Comparison of ENCODE assay signal across 22 mouse cellular contexts in genomic region chr4:104769602-104770001, GRCm38 (mm10). TPM values are rescaled to one million over a fixed set of nuclear protein-coding genes. Genes with fewer than 3 reads are reported as not detected.
DNase-seq lines count a peak whose midpoint lies in the region; ATAC-seq and TF ChIP-seq lines count a peak whose summit lies in the region.
"Had no signal": no experiment of that assay in that cellular context is flagged by ENCODE, and none has a peak within 500 bp of the region (broad histone marks: within the 10 kb centered on the region; RNA-seq: fewer than 3 reads in every experiment).

No protein-coding gene starts in this region.

- WGBS in forebrain, embryonic 14.5 days: 44% methylated on average over 8 of the region's 8 CpGs
- WGBS in forebrain, embryonic 10.5 days: 93% methylated on average over 8 of the region's 8 CpGs
- 81% methylated on average over 8 of the region's 8 CpGs for WGBS in midbrain, embryonic 13.5 days
- 92% methylated on average over 8 of the region's 8 CpGs for WGBS in midbrain, embryonic 11.5 days
- 58% methylated on average over 8 of the region's 8 CpGs for WGBS in midbrain, embryonic 15.5 days
- WGBS in midbrain, postnatal 0 days: 72% methylated on average over 8 of the region's 8 CpGs
- 73% methylated on average over 8 of the region's 8 CpGs for WGBS in midbrain, embryonic 16.5 days

- ATAC-seq in forebrain, embryonic 14.5 days: peak; percentile 52; the same call in 1 of the 2 replicates
- ATAC-seq in midbrain, embryonic 13.5 days: 0 out of 2 replicates have a peak, but pooled peaks have one; percentile 40
- ATAC-seq in midbrain, embryonic 11.5 days (ENCODE audit: low FRiP score): no peak
- peak; percentile 63; the same call in 1 of the 2 replicates for ATAC-seq in midbrain, embryonic 15.5 days (replicated peaks)
- no peak for ATAC-seq in midbrain, postnatal 0 days (ENCODE audit: low FRiP score)
- ATAC-seq in midbrain, embryonic 16.5 days: 0 out of 2 replicates have a peak, but pooled peaks have one; percentile 39
- ATAC-seq: forebrain, postnatal 0 days had no signal

- H3K36me3 ChIP-seq in forebrain, embryonic 14.5 days (ENCODE audit: control insufficient read depth, insufficient read depth, low read length): no peaks in the 10 kb centered on the region
- H3K36me3 ChIP-seq in forebrain, embryonic 10.5 days (replicated peaks): no peaks in the 10 kb centered on the region
- H3K36me3 ChIP-seq in midbrain, embryonic 13.5 days: no peaks in the 10 kb centered on the region
- H3K36me3 ChIP-seq in midbrain, embryonic 11.5 days (ENCODE audit: control insufficient read depth, insufficient read depth, low read length): no peaks in the 10 kb centered on the region
- no peaks in the 10 kb centered on the region for H3K36me3 ChIP-seq in midbrain, embryonic 15.5 days (replicated peaks)
- no peaks in the 10 kb centered on the region for H3K36me3 ChIP-seq in midbrain, postnatal 0 days (ENCODE audit: insufficient read depth, low read length)
- H3K36me3 ChIP-seq in midbrain, embryonic 16.5 days (ENCODE audit: control insufficient read depth, insufficient read depth, low read length): no peaks in the 10 kb centered on the region
- H3K36me3 ChIP-seq: embryonic facial prominence, embryonic 10.5 days; embryonic facial prominence, embryonic 12.5 days had no signal

- DNase-seq in forebrain, embryonic 14.5 days (ENCODE audit: low spot score): peak; percentile 49
- no peak for DNase-seq in forebrain, embryonic 10.5 days (ENCODE audit: extremely low spot score, low spot score)
- DNase-seq in midbrain, embryonic 11.5 days (ENCODE audit: low spot score, missing footprints): no peak
- DNase-seq in midbrain, postnatal 0 days (ENCODE audit: low spot score): no peak
- no peak for DNase-seq in right cerebral cortex, postnatal 14 days
- DNase-seq: adrenal gland, adult 2 months; adrenal gland, postnatal 10 days; adrenal gland, postnatal 25 days; cerebellum, adult 11-12 months; cerebellum, adult 2 months; cerebellum, adult 9-10 months; cerebellum, postnatal 10 days; cerebellum, postnatal 25 days; forebrain, postnatal 0 days had no signal

- peaks cover 15% of the 10 kb centered on the region for H3K4me1 ChIP-seq in forebrain, embryonic 14.5 days (ENCODE audit: control insufficient read depth, insufficient read depth, low read length)
- no peaks in the 10 kb centered on the region for H3K4me1 ChIP-seq in forebrain, embryonic 10.5 days
- peaks cover 3% of the 10 kb centered on the region; the same call in 1 of the 2 replicates for H3K4me1 ChIP-seq in midbrain, embryonic 13.5 days (replicated peaks)
- no peaks in the 10 kb centered on the region for H3K4me1 ChIP-seq in midbrain, embryonic 11.5 days (ENCODE audit: control insufficient read depth, insufficient read depth, low read length)
- 0 out of 2 replicates have a peak, but pooled peaks cover 4% of the 10 kb centered on the region for H3K4me1 ChIP-seq in midbrain, embryonic 15.5 days
- H3K4me1 ChIP-seq in midbrain, postnatal 0 days (ENCODE audit: insufficient read depth, low read length): no peaks in the 10 kb centered on the region
- H3K4me1 ChIP-seq in midbrain, embryonic 16.5 days (ENCODE audit: control insufficient read depth, insufficient read depth, low read length): peaks cover 3% of the 10 kb centered on the region; the same call in 1 of the 2 replicates
- H3K4me1 ChIP-seq: embryonic facial prominence, embryonic 10.5 days; embryonic facial prominence, embryonic 12.5 days had no signal

- H3K9ac ChIP-seq in forebrain, embryonic 14.5 days (ENCODE audit: low read length): no peak overlapping the region
- H3K9ac ChIP-seq in midbrain, embryonic 13.5 days (replicated peaks): no peak overlapping the region
- no peak overlapping the region for H3K9ac ChIP-seq in midbrain, embryonic 11.5 days (ENCODE audit: low read length)
- no peak overlapping the region for H3K9ac ChIP-seq in midbrain, embryonic 15.5 days
- H3K9ac ChIP-seq in midbrain, postnatal 0 days (replicated peaks; ENCODE audit: low read length, poor library complexity, severe bottlenecking): no peak overlapping the region
- H3K9ac ChIP-seq in midbrain, embryonic 16.5 days (ENCODE audit: low read depth, low read length): no peak overlapping the region
- H3K9ac ChIP-seq: embryonic facial prominence, embryonic 12.5 days; forebrain, postnatal 0 days had no signal

- TF ChIP-seq CTCF in midbrain, postnatal 0 days (IDR thresholded peaks at IDR 0.05): no peak

- H3K27ac ChIP-seq in forebrain, embryonic 14.5 days (ENCODE audit: low read depth, low read length): no peak overlapping the region
- H3K27ac ChIP-seq in forebrain, embryonic 10.5 days: no peak overlapping the region
- no peak overlapping the region for H3K27ac ChIP-seq in midbrain, embryonic 13.5 days
- no peak overlapping the region for H3K27ac ChIP-seq in midbrain, embryonic 11.5 days (ENCODE audit: low read depth, low read length)
- H3K27ac ChIP-seq in midbrain, embryonic 15.5 days: no peak overlapping the region
- no peak overlapping the region for H3K27ac ChIP-seq in midbrain, postnatal 0 days (ENCODE audit: low read depth, low read length)
- no peak overlapping the region for H3K27ac ChIP-seq in midbrain, embryonic 16.5 days (ENCODE audit: low read length)
- H3K27ac ChIP-seq: embryonic facial prominence, embryonic 10.5 days; embryonic facial prominence, embryonic 12.5 days had no signal

- H3K9me3 ChIP-seq in forebrain, embryonic 14.5 days (replicated peaks; ENCODE audit: control insufficient read depth, low read length): no peaks in the 10 kb centered on the region
- no peaks in the 10 kb centered on the region for H3K9me3 ChIP-seq in forebrain, embryonic 10.5 days
- H3K9me3 ChIP-seq in midbrain, embryonic 13.5 days: no peaks in the 10 kb centered on the region
- no peaks in the 10 kb centered on the region for H3K9me3 ChIP-seq in midbrain, embryonic 11.5 days (ENCODE audit: control insufficient read depth, low read length)
- H3K9me3 ChIP-seq in midbrain, embryonic 15.5 days: no peaks in the 10 kb centered on the region
- no peaks in the 10 kb centered on the region for H3K9me3 ChIP-seq in midbrain, postnatal 0 days (ENCODE audit: low read length)
- H3K9me3 ChIP-seq in midbrain, embryonic 16.5 days (replicated peaks; ENCODE audit: control insufficient read depth, low read length, poor library complexity, severe bottlenecking): no peaks in the 10 kb centered on the region
- H3K9me3 ChIP-seq: embryonic facial prominence, embryonic 10.5 days; embryonic facial prominence, embryonic 12.5 days had no signal

- H3K4me2 ChIP-seq in forebrain, embryonic 14.5 days (ENCODE audit: low read length): no peak overlapping the region
- H3K4me2 ChIP-seq in midbrain, embryonic 13.5 days (replicated peaks): no peak overlapping the region
- H3K4me2 ChIP-seq in midbrain, embryonic 11.5 days: no peak overlapping the region
- H3K4me2 ChIP-seq in midbrain, embryonic 15.5 days: no peak overlapping the region
- H3K4me2 ChIP-seq in midbrain, postnatal 0 days (ENCODE audit: low read depth, low read length, poor library complexity, severe bottlenecking): no peak overlapping the region
- no peak overlapping the region for H3K4me2 ChIP-seq in midbrain, embryonic 16.5 days (ENCODE audit: low read length)
- H3K4me2 ChIP-seq: embryonic facial prominence, embryonic 12.5 days had no signal

- H3K4me3 ChIP-seq in forebrain, embryonic 14.5 days (ENCODE audit: low read depth, low read length): no peak overlapping the region
- H3K4me3 ChIP-seq in forebrain, embryonic 10.5 days: no peak overlapping the region
- H3K4me3 ChIP-seq in midbrain, embryonic 13.5 days (replicated peaks): no peak overlapping the region
- H3K4me3 ChIP-seq in midbrain, embryonic 11.5 days (ENCODE audit: low read depth, low read length): no peak overlapping the region
- no peak overlapping the region for H3K4me3 ChIP-seq in midbrain, embryonic 15.5 days
- no peak overlapping the region for H3K4me3 ChIP-seq in midbrain, postnatal 0 days (ENCODE audit: low read depth, low read length)
- H3K4me3 ChIP-seq in midbrain, embryonic 16.5 days (ENCODE audit: low read depth, low read length): no peak overlapping the region
- H3K4me3 ChIP-seq: embryonic facial prominence, embryonic 10.5 days; embryonic facial prominence, embryonic 12.5 days had no signal

- no peaks in the 10 kb centered on the region for H3K27me3 ChIP-seq in forebrain, embryonic 14.5 days (replicated peaks; ENCODE audit: control insufficient read depth, insufficient read depth, low read length)
- peaks cover 18% of the 10 kb centered on the region; the same call in 1 of the 2 replicates for H3K27me3 ChIP-seq in forebrain, embryonic 10.5 days (ENCODE audit: poor library complexity, severe bottlenecking)
- no peaks in the 10 kb centered on the region for H3K27me3 ChIP-seq in midbrain, embryonic 13.5 days
- H3K27me3 ChIP-seq in midbrain, embryonic 11.5 days (ENCODE audit: control insufficient read depth, insufficient read depth, low read length): no peaks in the 10 kb centered on the region
- no peaks in the 10 kb centered on the region for H3K27me3 ChIP-seq in midbrain, embryonic 15.5 days (replicated peaks)
- no peaks in the 10 kb centered on the region for H3K27me3 ChIP-seq in midbrain, postnatal 0 days (ENCODE audit: insufficient read depth, low read length)
- H3K27me3 ChIP-seq in midbrain, embryonic 16.5 days (ENCODE audit: control insufficient read depth, insufficient read depth, low read depth, low read length): no peaks in the 10 kb centered on the region
- H3K27me3 ChIP-seq: embryonic facial prominence, embryonic 12.5 days had no signal

RNA-seq across cellular contexts. Expression of gene C8b, which starts 3.5 kb away (rescaled TPM):
- polyA plus RNA-seq in forebrain, embryonic 14.5 days (2014; fragmentation: Nextera tagmentation; extraction: Ambion mirVana): not detected in 2 replicates
- 0.11 TPM in 1 of 2 replicates, not detected in the other for polyA plus RNA-seq in forebrain, embryonic 10.5 days (2016; fragmentation: Nextera tagmentation; extraction: Ambion mirVana)
- polyA plus RNA-seq in midbrain, embryonic 13.5 days (2015; fragmentation: Nextera tagmentation; extraction: Ambion mirVana): not detected in 2 replicates
- not detected in 2 replicates for polyA plus RNA-seq in midbrain, embryonic 11.5 days (2014; fragmentation: Nextera tagmentation; extraction: Ambion mirVana)
- polyA plus RNA-seq in midbrain, embryonic 15.5 days (2015; fragmentation: Nextera tagmentation; extraction: Ambion mirVana): 0.17 TPM in 1 of 2 replicates, not detected in the other
- 0.28 TPM in 1 of 2 replicates, not detected in the other for total RNA-seq in midbrain, postnatal 0 days (2014; rRNA removed)
- 0.22 TPM in 1 of 2 replicates, not detected in the other for polyA plus RNA-seq in midbrain, postnatal 0 days (2015; fragmentation: Nextera tagmentation; extraction: Ambion mirVana)
- polyA plus RNA-seq in midbrain, embryonic 16.5 days (2015; fragmentation: Nextera tagmentation; extraction: Ambion mirVana): not detected in 2 replicates
- total RNA-seq: MEL had no signal
- polyA plus RNA-seq: C2C12; cerebellum, adult 2 months; embryonic facial prominence, embryonic 14.5 days had no signal

Comparison
In these comparisons a context has a peak if more than half of its experiments do, and no peak if none do; other contexts are left out.
1. ATAC-seq: peak in forebrain, embryonic 14.5 days (single experiment), midbrain, embryonic 13.5 days (single experiment), midbrain, embryonic 15.5 days (single experiment) and midbrain, embryonic 16.5 days (single experiment); none in midbrain, embryonic 11.5 days (single experiment) and midbrain, postnatal 0 days (single experiment).